Mouse (Mus musculus) A20 (cell line): ENCODE results near the gene Mob3c.

Experiments
- DNase-seq: peaks from one replicate; pipeline ENCODE4 v3.0.0-alpha.2; 2011; ENCODE audit warnings: low read depth, low spot score

Gene Mob3c

DNA sequence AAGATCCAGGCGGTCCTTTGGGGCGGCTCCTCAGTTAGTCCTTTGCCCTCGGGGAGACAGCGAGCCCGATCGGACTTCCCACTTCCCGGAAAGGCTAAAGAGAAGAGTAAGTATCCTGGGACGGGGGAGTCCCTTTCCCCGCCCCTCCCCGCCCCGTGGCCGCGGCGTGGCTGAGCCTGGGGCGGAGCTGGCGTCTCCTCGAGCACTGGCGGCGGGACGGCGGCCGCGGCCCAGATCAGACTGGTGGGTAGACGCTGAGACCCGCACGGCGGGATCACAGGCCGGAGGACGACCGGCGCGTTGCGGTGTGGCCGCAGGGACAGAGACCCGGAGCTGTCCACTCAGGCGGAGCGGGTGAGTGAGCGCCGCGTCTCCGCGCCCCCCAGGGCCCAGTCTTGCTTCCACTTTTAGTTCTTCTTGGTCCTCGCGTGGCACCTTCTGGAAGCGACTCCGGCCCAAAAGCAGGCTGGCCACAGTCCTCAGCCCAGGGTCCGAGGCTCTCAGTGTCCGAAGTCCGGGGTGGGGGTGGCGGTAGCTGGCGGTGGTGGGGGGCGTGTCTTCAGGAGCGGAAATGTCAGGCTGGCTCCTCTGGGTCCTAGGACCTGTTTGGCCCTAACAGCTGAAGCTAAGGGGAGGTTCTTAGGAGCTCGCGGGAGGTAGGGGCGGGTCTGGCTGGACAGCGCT is at the start of gene Mob3c:
Mob3c (plus strand) TSS at position 205 of the 684 bp plus-strand sequence.
- peak; percentile 88 for DNase-seq

DNA sequence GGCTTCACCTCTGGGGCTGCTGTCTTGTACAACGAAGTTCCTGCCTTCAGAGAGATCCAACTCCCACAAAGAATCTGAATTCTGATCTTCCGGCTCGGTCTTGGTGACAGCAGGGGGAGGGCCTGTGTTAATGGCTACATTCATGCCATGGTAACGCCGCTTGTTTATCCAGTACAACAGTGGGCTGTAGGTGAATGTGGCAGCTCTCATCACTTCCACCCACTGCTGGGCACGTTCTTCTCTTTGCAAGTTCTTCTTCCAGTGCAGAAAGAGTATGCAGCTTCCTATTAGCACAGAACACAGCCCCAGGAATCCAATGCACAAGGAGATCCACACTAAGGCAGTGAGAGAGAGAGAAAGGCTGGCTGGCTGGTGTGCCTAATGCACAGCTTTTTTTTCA is 47.6 kb upstream of the Mob3c start:
- DNase-seq, result no peak

DNA sequence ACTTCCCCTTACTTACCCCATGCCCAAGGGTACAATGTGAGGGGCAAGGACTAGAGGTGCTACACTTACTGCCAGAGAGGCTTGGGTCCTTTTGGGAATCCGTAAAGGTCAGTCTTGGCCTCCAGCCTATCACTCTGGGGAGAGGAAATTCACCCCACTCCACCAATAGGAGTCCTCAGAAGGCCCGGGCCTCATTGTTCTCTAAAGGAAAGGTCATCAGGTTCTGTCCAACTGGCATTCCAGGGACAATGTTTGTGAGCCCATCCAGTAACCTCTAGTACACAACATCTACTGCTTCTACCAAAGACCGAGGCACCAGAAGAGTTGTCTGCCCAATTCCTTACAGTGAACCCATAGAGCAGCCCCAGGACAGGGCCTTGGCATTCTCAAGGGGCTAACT is 47.0 kb upstream of the Mob3c start, which contains the start of gene Tex38:
Tex38 (minus strand) TSS at position 101 of the 400 bp plus-strand sequence.
- no peak for DNase-seq

DNA sequence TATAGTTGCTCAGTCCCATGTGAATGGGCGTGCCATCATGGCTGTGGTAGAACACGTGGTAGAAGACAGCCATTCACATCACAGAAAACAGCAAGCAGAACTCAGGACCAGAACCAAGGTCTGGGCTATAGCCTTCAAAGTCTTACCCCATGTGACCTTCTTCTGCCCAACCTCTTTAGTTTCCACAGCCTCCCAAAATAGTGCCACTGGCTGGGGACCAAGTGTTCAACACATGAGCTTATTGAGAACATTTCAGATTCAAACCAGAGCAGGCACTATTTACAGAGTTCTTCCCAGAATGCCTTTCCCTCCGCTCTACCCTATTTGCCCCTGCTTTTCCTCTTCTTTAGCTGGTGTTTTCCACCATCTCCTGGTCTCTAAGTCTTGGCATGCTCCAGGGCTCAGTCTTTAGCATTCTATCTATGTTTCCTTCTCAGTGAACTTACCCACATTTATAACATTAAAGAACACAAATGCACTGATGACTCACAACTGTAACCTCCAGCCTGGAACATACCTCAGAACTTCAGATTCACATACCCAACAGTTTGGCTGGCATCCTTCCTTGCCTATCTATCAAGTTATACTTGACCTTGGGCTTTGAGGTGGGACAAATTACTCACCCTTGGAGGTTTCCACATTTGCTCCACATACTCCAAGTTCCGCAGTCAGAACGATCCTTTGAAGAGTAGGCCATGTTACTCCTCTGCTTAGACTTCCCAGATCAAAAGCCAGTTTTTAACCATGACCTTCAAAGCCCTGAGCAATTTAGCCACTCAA is 45.7 kb upstream of the Mob3c start:
- no peak for DNase-seq

DNA sequence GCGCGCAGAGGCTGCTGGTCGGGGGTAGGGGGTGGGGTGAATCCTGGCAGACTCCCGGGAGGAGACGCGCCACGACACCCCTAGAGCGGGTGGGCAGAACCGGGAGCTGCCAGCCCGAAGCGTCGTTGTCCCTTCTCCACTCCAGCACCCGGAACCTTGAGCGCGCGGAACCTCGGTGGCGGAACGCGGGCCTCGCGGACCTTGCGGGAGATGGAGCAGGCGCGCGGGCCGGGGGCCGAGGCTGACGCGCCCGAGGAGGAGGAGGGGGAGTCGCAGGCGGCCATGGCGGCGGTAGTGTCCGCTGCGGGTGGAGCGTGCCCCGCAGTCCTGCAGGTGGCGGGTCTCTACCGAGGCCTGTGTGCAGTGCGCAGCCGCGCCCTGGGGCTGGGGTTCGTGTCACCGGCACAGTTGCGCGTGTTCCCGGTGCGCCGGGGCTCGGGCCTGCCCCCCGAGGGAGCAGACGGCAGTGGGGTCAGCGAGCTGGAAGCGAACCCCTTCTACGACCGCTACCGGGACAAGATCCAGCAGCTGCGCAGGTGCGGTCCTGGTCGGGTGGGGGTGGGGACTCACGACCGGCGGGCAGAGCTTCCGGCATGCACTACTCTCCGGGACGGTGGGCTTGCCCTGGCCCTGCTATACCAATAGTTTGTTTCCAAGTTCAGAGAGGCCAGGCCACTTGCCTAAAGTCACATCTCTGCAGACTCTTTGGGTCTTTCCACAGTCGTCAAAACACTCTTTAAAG is 43.0 kb upstream of the Mob3c start, which contains the start of gene Atpaf1:
Atpaf1 (plus strand) TSS at position 44 of the 742 bp plus-strand sequence.
- DNase-seq, result peak; percentile 87

DNA sequence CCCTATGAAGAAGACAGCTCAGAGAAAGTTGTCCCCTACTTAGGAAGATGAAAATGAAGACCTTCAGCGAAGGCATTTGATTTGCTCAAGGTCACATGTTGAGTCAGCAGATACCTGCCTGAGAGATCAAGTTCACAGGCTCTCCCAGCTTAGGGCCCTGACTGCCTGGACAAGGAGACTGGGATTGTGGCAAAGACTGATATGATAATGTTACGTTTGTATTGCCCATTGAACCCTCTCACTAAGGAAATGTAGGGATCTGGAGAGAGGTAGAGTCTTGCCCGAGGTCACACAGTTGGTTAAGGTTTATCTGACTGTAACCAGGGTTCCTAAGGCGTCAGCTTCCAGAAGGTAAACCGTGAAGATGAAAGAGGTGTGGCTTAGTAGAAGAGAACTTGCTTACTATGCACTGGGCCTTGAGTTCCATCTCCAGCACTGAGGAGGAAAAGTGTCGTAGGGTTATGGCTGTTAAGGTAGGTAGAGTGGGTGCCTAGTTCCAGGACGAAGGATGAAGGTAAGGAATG is 42.3 kb upstream of the Mob3c start:
- DNase-seq, result no peak

DNA sequence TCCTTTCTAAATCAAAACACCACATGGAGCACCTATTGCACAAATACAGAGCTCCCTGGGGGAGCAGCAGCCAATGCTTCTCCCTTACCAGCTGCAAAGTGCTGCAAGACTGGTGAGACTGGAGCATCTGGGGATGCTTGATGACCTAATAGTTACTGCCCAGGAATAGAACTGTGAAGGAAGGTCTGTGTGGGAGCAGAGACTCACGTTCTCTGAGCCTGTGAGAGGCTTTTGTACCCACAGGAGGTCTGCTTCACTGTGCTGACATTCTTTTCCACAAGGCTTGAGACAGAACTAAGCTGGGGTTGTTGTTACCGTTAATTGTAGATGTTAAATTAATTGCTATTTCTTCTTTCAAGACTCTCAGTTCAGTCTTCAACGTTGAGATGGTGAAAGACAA is 37.0 kb upstream of the Mob3c start:
- DNase-seq, result no peak

DNA sequence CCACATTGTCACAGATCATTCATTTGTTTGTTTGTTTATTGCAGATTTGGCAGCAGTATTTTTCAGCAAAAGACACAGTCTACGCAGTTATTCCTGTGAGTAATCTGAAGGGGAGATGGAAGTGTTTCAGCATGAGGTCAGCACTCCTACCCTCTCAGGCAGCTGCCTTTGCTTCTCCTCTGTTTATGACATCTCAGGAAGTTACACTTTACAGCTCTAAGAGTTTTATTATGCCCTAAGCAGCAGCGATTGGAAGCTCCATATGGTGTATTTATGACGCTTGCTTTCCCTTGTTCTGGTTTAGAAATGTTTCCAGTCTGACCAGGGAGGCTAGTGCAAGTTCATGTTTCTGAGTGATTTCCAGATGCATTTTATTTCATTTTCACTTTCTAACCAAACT is 32.5 kb upstream of the Mob3c start:
- no peak for DNase-seq

DNA sequence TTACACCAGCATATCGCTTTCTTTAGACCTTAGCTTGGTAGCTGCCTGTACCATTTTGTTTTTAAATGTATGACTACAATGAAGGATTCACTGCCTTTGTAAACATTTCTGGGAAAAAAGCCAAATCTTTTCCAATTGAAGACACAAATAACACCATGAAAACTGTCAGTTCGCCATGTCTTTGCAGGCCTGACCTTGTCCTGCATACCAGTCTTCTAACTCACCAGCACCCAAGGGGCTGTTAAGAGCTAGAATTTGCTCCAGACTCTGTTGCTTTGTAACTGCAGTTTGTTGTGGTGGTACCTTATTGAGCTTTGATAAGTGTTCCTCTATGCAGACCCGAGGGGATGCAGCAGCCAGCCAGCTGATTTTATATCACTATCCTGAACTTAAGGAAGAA is 27.9 kb upstream of the Mob3c start:
- no peak for DNase-seq

DNA sequence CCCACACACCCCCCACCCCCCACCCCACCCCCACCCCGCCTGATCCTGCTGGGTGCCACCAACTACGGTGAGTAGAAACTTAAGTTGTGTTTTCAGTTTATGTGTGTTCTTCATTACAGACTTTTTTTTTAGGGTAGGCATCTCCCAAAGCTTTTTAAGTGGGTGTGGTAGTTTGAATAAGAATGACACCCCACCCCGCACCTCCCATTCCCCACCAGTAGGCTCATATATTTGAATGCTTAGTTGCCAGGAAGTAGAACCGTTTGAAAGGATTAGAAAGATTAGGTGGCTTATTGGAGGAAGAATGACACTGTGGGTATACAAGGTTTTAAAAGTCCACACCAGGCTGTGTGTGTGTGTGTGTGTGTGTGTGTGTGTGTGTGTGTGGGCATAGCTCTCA is 15.6 kb upstream of the Mob3c start:
- no peak for DNase-seq

DNA sequence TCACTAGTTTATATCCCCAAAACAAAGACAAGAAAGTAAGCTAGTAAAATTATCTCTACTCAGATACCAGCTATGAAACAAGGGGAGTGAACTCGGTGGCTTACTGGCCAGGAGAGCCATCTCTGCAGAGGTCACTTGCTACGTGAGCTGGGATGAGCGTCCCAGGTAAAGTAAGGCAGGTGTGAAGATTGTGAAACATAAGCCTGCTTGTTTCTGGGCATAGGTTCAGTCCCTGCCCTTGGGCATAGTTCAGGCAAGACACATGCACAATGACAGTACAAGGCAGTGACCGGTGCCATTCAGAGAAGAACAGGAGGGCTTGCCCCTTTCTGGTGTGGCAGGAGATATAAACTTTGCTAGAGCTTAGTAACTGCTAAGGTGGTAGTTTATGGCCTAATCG is 12.3 kb upstream of the Mob3c start:
- no peak for DNase-seq

DNA sequence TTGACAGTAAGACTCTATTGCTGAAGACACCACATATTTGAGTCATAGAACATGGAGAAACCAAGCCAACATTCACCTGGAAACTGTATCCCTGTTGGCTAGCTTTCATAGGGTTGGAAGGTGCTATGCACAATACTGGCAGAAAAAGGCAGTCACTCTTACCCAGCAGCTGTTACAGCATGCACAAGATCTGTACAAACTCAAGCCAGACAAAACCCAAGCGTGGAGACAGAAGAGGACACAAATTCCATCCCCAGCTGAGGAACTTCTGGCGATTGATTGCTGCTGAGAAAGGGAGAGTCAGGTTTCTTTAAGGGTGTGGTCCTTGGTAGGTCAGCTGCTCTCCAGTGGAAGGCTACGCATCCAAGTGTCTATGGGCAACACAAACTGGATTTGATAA is 7.7 kb upstream of the Mob3c start:
- DNase-seq, result no peak

DNA sequence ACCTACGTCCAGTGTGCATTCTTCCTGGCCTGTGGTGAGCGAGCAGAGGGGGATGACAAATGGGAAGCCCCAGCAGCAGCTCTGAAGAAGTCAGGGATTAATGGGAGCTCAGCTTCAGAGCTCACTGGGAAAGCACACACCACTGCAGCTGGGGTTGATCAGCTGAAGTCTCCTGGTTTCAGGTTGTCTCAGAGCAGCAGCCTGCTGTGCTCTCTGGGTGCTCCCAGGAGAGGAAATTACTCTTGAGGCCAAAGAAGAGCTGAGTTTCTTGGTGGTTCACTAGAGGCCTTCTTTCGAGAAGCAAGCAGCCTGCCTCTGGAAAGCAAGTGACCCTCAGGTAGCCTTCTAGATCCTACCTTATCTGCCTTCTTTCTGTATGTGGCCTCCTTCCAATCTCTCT is 6.9 kb upstream of the Mob3c start:
- no peak for DNase-seq

DNA sequence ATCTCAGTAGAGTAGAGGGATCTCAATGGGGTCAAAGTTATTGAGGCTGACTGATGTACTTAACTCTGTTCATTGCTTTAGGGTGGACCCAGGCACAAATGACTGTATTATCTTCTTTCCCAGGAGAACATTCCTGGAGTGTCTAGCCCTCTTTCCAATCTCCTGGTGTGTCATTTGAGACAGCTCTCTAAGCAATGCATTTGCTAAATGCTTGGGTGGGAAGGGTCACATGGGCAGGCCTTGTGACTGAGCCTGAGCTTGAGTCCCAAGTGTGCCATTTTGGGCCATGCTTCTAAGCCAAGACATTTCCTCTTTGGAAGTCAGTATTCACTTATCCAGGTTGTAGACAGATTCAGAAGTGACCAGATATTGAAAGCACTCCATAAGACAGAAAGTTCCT is 6.5 kb upstream of the Mob3c start:
- DNase-seq, result no peak

DNA sequence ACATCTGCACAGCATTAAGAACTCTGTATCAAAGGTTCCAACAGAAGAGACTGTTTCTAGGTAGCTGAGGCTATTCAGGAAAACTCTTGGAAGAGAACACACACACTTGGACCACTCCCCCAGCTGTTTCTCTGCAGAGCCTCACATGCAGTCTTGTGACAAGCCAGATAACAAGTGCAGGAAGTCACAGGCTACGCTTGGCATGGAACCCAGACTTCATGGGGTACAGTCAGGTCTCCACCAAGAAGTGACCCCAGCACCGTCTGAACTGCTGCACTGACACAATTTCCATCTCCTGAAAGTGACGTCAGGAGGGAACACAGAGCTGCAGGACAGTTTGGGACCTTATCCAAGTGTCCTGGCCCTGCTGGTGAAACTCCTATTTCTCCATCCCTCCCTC is 6.0 kb upstream of the Mob3c start:
- no peak for DNase-seq

DNA sequence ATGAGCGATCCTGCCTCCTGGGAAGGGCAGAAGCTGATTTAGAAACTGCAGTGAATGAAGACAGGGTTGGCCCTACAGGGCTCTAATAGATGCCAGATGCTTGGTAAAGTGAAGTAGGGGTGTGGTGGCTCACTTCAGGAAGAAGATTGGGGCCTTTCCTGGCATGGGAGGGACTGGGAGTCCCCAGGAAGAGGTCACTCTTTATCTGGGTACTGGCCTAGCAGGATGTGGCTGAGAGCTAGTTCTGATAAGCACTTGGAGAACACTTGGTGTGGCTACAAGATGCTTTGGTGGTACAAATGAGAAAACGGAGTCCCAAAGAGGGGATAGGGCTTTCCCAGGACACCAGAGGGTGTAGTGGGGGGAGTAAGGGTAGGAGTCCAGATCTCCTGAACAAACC is 3.7 kb upstream of the Mob3c start:
- no peak for DNase-seq

DNA sequence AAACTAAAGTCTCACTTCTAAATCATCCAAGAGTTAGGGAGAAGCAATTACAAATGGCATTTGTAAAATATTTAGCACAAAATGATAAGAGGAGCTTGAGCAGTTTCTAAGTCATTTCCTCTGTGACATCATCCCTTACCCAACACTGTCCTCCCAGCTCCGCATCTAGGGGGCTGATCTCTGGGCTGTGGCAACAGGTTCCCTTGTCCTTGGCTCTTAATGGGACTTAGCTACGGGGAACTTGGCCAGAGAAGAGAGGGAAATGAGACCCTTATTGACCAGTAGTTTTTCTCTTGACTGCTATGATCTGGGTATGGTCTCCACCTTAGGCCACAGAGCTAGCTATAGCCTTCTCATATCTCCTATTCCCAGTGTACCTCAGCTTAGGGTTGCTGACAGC is 2.6 kb upstream of the Mob3c start:
- no peak for DNase-seq

DNA sequence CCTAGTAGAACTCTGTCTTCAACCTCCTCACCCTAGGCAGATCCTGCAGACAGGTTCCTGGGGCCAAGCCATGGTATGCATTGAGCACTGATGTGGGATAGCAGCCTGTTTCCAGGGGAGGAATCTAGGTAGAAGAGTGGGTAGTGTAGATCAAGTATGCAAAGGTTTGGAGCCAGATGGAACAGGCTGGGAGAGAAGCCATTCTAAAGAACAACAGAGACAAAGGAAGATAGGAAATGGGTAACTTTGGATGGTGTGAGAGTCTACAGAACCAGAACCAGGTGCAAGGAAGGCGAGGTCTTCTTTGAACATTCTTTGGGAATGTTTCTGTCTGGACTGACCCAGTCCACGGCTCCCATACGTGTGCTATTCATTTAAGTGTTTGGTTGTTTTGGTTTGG is 826 bp upstream of the Mob3c start:
- DNase-seq, result no peak

DNA sequence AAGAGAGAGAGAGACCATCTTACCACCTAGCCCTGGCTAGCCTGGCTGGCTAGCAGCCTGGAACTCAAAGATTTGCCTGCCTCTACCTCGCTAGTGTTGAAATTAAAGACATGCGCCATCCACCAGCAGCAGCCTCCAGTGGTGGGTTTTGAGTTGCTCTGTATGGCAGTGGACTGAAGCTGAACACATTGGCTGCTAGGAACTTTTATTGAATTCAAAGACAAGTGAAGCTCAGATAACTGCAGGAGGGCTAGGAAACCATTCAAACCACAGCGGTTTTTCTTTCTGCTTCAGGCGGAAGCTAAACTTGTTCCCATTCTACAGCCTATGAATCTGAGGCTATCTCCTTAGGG is 381 bp upstream of the Mob3c start:
- DNase-seq, result no peak

DNA sequence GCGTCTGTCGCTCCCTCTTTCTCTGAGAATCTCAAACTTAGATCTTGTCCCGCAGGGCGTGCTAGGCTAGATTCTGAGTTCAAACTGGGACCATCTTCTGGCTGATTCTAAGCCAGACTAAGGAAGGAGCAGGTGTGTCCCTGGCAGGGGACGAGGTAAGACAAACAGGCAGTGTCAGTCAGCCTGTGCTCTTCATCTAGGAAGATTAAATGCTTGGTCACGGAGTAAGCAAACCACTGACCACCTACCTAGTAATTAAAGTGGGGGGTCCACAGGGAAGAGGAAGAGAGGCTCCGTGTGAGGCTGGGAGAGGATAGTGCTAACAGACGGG is 645 bp downstream of the Mob3c start:
- no peak for DNase-seq

DNA sequence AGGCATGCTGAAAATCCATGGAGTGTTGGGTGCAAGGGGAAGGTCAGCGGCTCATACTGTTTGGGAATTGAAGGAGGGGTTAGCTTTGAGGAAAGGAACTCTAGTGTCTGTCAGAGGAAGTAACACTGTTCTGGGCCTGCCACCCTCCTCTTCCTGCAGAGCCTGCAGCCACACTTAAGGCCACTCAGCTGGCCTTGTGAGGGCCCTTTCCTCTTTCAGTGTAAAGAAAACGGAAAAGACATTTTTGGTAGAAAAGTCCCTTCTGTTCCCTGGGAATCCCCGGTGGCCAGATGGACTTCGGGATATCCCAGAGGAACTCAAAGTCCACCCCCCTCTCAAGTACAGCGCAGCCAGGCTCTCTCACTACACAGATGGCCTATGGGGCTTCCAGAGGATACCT is 2.6 kb downstream of the Mob3c start:
- DNase-seq, result no peak

DNA sequence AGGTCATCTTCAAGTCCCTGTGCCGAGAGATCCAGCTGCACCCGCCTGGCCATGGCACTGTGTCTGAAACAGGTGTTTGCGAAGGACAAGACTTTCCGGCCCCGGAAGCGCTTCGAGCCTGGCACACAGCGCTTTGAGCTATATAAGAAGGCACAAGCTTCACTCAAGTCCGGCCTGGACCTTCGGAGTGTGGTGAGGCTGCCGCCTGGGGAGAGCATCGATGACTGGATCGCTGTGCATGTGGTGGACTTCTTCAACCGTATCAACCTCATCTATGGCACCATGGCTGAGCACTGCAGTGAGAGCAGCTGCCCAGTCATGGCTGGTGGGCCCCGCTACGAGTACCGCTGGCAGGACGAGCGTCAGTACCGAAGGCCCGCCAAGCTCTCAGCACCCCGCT is 3.3 kb downstream of the Mob3c start:
- DNase-seq, result no peak

DNA sequence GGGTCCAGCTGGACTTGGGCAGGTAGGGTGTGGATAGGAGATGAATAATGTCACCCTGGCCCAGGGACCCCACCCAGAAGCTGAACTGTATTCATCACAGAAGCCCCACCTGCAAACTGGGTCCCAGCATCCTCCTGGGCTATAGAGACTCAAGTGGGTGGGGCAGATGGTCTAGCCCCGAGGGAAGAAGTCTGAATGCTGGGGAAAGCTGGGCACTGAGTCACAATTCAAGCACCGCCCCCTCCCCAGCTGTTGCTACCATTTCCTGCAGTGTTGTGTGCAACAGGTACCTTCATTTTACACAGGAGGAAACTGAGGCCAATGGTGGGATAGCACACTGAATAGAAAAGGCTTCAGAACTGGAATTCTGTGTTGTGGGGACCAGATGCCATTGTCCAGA is 4.1 kb downstream of the Mob3c start:
- DNase-seq, result no peak
